Mouse (Mus musculus): ENCODE data around the gene Polr1c. TPM values are rescaled to one million over a fixed set of nuclear protein-coding genes. Genes with fewer than 3 reads are reported as not detected.

Polr1c gene
- polyA plus RNA-seq, 1 experiment from 2014 or later, result 87.9 TPM

DNA sequence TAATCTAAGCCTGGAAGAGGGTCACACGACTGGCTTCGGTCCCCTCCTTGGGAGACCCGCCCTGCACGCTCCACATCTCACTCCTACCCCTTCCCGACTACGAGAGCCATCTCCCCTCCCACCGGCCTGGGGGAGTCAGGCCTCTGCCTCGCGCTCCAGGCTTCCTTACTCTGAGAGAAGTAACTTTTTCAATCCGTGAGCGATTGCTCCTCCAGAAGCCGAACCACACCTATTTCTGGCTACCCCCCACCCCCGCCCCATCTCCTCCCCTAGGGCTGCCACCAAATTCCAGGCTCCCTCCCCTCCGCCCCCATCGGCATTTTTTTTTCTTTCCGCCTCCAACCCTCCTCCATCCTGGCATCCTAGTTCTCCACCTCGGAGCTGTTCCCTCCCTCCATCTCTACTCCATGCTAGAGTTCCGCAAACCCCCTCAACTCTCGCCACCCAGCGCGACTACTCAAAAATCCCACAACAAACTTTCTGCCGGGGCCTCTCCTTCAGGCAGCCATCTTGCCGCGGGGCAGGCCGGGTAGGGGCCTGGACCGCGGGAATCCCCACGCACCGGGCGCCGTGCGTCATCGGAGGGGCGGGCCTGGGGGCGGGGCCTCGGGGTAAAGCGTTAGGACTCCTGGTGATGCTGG is 34.7 kb upstream of the Polr1c start, which contains the start of gene Tjap1:
Gene Tjap1, minus strand, starts transcription at position 544 of the 641 bp plus-strand sequence.
- Histone ChIP-seq H3K27me3 (ENCODE audit: control insufficient read depth, insufficient read depth, low read length) (no peaks in the 10 kb centered on the region), H3K4me2 (replicated peaks; ENCODE audit: low read depth, low read length) (peak within 1 kb of the TSS; percentile 83), H3K9ac (replicated peaks; ENCODE audit: low read depth, low read length) (peak within 1 kb of the TSS; percentile 81), H3K27ac (ENCODE audit: low read length) (peak within 1 kb of the TSS; percentile 92), H3K4me1 (ENCODE audit: control insufficient read depth, insufficient read depth, low read length) (peaks cover 16% of the 10 kb centered on the region), H3K9me3 (ENCODE audit: control insufficient read depth, low read depth, low read length) (no peaks in the 10 kb centered on the region), H3K36me3 (ENCODE audit: control insufficient read depth, insufficient read depth, low read length) (peaks cover 27% of the 10 kb centered on the region), H3K4me3 (ENCODE audit: low read depth, low read length) (peak within 1 kb of the TSS; percentile 72)
- WGBS, result 1% methylated on average over 37 of the region's 37 CpGs
- ATAC-seq (ENCODE audit: insufficient number of reproducible peaks, insufficient read depth, low FRiP score, low read depth), result peak; percentile 98

DNA sequence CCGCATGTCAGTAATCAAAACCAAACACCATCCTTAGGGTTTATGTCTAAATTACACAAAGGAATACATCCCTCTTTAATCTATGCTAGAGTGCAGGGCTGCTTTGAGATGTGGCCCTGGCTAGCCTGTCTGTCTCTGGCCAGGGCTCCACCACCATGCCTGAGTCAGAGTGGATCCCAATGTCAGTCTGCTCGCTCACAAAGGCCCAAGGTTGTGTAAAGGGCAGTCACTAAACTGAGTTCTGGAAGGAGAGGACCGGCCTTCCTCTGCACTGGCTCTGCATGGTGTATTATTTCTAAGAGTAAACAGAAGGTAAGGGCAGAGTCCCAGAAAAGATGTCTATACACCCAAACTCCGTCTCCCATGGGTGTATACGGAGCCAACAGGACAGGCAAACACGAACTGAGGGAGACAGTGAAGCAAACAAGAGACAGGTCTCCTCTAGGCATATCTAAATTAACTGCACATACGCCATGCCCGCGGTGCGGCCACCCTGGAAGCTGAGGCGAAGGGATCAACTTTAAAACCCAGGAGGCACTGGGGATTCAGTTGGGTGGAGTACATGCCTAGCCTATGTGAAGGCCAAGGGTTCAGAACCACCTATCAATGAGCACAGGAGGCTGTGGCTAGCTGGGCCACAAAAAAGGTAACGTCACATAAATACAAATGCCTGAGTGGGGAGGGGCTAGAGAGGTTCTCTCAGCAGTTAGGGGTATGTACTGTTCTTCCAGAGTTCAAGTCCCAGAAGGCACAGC is 30.3 kb upstream of the Polr1c start:
- Histone ChIP-seq H3K9ac (replicated peaks; ENCODE audit: low read depth, low read length) (no peak overlapping the region), H3K4me3 (ENCODE audit: low read depth, low read length) (no peak overlapping the region), H3K27me3 (ENCODE audit: control insufficient read depth, insufficient read depth, low read length) (no peaks in the 10 kb centered on the region), H3K4me2 (replicated peaks; ENCODE audit: low read depth, low read length) (no peak overlapping the region), H3K4me1 (ENCODE audit: control insufficient read depth, insufficient read depth, low read length) (peaks cover 11% of the 10 kb centered on the region), H3K9me3 (ENCODE audit: control insufficient read depth, low read depth, low read length) (no peaks in the 10 kb centered on the region), H3K27ac (ENCODE audit: low read length) (peak overlapping the region; percentile 39; the same call in 1 of the 2 replicates), H3K36me3 (ENCODE audit: control insufficient read depth, insufficient read depth, low read length) (peaks cover 43% of the 10 kb centered on the region)
- no peak for ATAC-seq (ENCODE audit: insufficient number of reproducible peaks, insufficient read depth, low FRiP score, low read depth)
- 84% methylated on average over 12 of the region's 12 CpGs for WGBS

DNA sequence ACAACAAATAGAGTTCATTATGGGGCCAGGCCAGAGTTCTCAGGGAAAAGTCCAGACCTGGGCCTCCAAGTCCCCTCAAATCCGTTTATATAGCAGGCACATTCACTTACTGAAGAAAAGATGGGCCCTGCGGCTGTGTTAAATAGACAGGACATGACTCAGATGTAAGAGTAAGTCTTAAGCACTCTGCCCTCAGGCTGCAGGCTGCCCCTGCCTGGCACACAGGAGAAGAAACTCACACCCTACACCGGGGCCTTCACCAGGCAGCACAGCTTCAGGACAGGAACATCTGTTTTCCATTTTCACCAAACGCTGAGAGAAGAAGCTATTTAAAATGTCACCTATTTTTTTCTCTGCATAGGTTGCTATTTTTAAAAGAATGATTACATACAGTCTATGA is 29.7 kb upstream of the Polr1c start:
- peaks cover 45% of the 10 kb centered on the region for H3K36me3 ChIP-seq (ENCODE audit: control insufficient read depth, insufficient read depth, low read length)
- H3K27ac ChIP-seq (ENCODE audit: low read length), result no peak overlapping the region
- ATAC-seq (ENCODE audit: insufficient number of reproducible peaks, insufficient read depth, low FRiP score, low read depth), result no peak
- H3K4me1 ChIP-seq (ENCODE audit: control insufficient read depth, insufficient read depth, low read length), result peaks cover 10% of the 10 kb centered on the region
- H3K9me3 ChIP-seq (ENCODE audit: control insufficient read depth, low read depth, low read length), result no peaks in the 10 kb centered on the region
- no peak overlapping the region for H3K4me2 ChIP-seq (replicated peaks; ENCODE audit: low read depth, low read length)
- 52% methylated on average over 4 of the region's 4 CpGs for WGBS
- no peaks in the 10 kb centered on the region for H3K27me3 ChIP-seq (ENCODE audit: control insufficient read depth, insufficient read depth, low read length)
- no peak overlapping the region for H3K4me3 ChIP-seq (ENCODE audit: low read depth, low read length)
- no peak overlapping the region for H3K9ac ChIP-seq (replicated peaks; ENCODE audit: low read depth, low read length)

GRCm38 (mm10) chr17:46275506-46275905 is 27.7 kb upstream of the Polr1c start:
- Histone ChIP-seq H3K4me2 (replicated peaks; ENCODE audit: low read depth, low read length) (no peak overlapping the region), H3K4me1 (ENCODE audit: control insufficient read depth, insufficient read depth, low read length) (no peaks in the 10 kb centered on the region), H3K9me3 (ENCODE audit: control insufficient read depth, low read depth, low read length) (no peaks in the 10 kb centered on the region), H3K9ac (replicated peaks; ENCODE audit: low read depth, low read length) (no peak overlapping the region), H3K27ac (ENCODE audit: low read length) (no peak overlapping the region), H3K36me3 (ENCODE audit: control insufficient read depth, insufficient read depth, low read length) (peaks cover 58% of the 10 kb centered on the region), H3K4me3 (ENCODE audit: low read depth, low read length) (no peak overlapping the region), H3K27me3 (ENCODE audit: control insufficient read depth, insufficient read depth, low read length) (no peaks in the 10 kb centered on the region)
- WGBS, result 86% methylated on average over 10 of the region's 10 CpGs
- no peak for ATAC-seq (ENCODE audit: insufficient number of reproducible peaks, insufficient read depth, low FRiP score, low read depth)

GRCm38 (mm10) chr17:46275034-46275433 is 27.2 kb upstream of the Polr1c start:
- 89% methylated on average over 6 of the region's 6 CpGs for WGBS
- H3K27ac ChIP-seq (ENCODE audit: low read length), result no peak overlapping the region
- H3K4me2 ChIP-seq (replicated peaks; ENCODE audit: low read depth, low read length), result no peak overlapping the region
- no peaks in the 10 kb centered on the region for H3K27me3 ChIP-seq (ENCODE audit: control insufficient read depth, insufficient read depth, low read length)
- no peak overlapping the region for H3K9ac ChIP-seq (replicated peaks; ENCODE audit: low read depth, low read length)
- H3K4me1 ChIP-seq (ENCODE audit: control insufficient read depth, insufficient read depth, low read length), result no peaks in the 10 kb centered on the region
- H3K4me3 ChIP-seq (ENCODE audit: low read depth, low read length), result no peak overlapping the region
- no peak for ATAC-seq (ENCODE audit: insufficient number of reproducible peaks, insufficient read depth, low FRiP score, low read depth)
- H3K9me3 ChIP-seq (ENCODE audit: control insufficient read depth, low read depth, low read length), result no peaks in the 10 kb centered on the region
- peaks cover 58% of the 10 kb centered on the region for H3K36me3 ChIP-seq (ENCODE audit: control insufficient read depth, insufficient read depth, low read length)

- WGBS, result 61% methylated on average over 6 of the region's 6 CpGs
- H3K27ac ChIP-seq (ENCODE audit: low read length), result no peak overlapping the region
- H3K4me1 ChIP-seq (ENCODE audit: control insufficient read depth, insufficient read depth, low read length), result no peaks in the 10 kb centered on the region
- no peaks in the 10 kb centered on the region for H3K27me3 ChIP-seq (ENCODE audit: control insufficient read depth, insufficient read depth, low read length)
- H3K4me2 ChIP-seq (replicated peaks; ENCODE audit: low read depth, low read length), result no peak overlapping the region
- H3K9ac ChIP-seq (replicated peaks; ENCODE audit: low read depth, low read length), result no peak overlapping the region
- ATAC-seq (ENCODE audit: insufficient number of reproducible peaks, insufficient read depth, low FRiP score, low read depth), result no peak
- H3K36me3 ChIP-seq (ENCODE audit: control insufficient read depth, insufficient read depth, low read length), result peaks cover 59% of the 10 kb centered on the region
- no peak overlapping the region for H3K4me3 ChIP-seq (ENCODE audit: low read depth, low read length)
- no peaks in the 10 kb centered on the region for H3K9me3 ChIP-seq (ENCODE audit: control insufficient read depth, low read depth, low read length)
Observed at GRCm38 (mm10) chr17:46274465-46274864, 26.6 kb upstream of the Polr1c start.

DNA sequence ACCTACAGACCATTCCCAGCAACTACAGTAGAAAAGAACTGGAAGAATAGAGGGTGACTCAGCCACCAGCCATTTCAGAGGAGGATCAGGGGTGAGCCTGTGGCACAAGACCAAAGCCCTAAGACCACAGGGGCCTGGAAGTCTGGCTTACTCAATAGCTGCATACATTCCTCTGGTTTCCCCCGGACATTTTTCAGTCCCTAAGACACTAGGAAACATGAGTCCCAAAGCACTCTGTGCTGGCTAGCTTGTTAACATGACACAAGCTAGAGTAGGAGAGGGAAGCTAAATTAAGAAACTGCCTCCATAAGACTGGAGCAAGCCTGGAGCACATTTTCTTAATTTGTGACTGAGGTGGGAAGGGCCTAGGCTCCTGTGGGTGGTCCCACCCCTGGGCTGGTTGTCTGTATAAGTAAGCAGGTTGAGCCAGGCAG is 26.0 kb upstream of the Polr1c start:
- Histone ChIP-seq H3K9me3 (ENCODE audit: control insufficient read depth, low read depth, low read length) (no peaks in the 10 kb centered on the region), H3K27ac (ENCODE audit: low read length) (no peak overlapping the region), H3K4me2 (replicated peaks; ENCODE audit: low read depth, low read length) (no peak overlapping the region), H3K36me3 (ENCODE audit: control insufficient read depth, insufficient read depth, low read length) (peaks cover 56% of the 10 kb centered on the region), H3K27me3 (ENCODE audit: control insufficient read depth, insufficient read depth, low read length) (no peaks in the 10 kb centered on the region), H3K4me1 (ENCODE audit: control insufficient read depth, insufficient read depth, low read length) (no peaks in the 10 kb centered on the region), H3K4me3 (ENCODE audit: low read depth, low read length) (no peak overlapping the region), H3K9ac (replicated peaks; ENCODE audit: low read depth, low read length) (no peak overlapping the region)
- no peak for ATAC-seq (ENCODE audit: insufficient number of reproducible peaks, insufficient read depth, low FRiP score, low read depth)
- WGBS, result 76% methylated on average over 1 of the region's 1 CpGs

GRCm38 (mm10) chr17:46272675-46273074 is 24.8 kb upstream of the Polr1c start:
- Histone ChIP-seq H3K9me3 (ENCODE audit: control insufficient read depth, low read depth, low read length) (no peaks in the 10 kb centered on the region), H3K4me2 (replicated peaks; ENCODE audit: low read depth, low read length) (no peak overlapping the region), H3K27me3 (ENCODE audit: control insufficient read depth, insufficient read depth, low read length) (no peaks in the 10 kb centered on the region), H3K9ac (replicated peaks; ENCODE audit: low read depth, low read length) (no peak overlapping the region), H3K36me3 (ENCODE audit: control insufficient read depth, insufficient read depth, low read length) (peaks cover 47% of the 10 kb centered on the region), H3K4me3 (ENCODE audit: low read depth, low read length) (no peak overlapping the region), H3K27ac (ENCODE audit: low read length) (no peak overlapping the region), H3K4me1 (ENCODE audit: control insufficient read depth, insufficient read depth, low read length) (no peaks in the 10 kb centered on the region)
- WGBS, result 85% methylated on average over 5 of the region's 5 CpGs
- ATAC-seq (ENCODE audit: insufficient number of reproducible peaks, insufficient read depth, low FRiP score, low read depth), result no peak

Measured in stomach, embryonic 14.5 days (tissue).